Mouse (Mus musculus) liver, embryonic 13.5 days (tissue): Measurements from ENCODE around the gene Cobl. TPM values are rescaled to one million over a fixed set of nuclear protein-coding genes. Genes with fewer than 3 reads are reported as not detected.
A peak's percentile ranks its signal among the peaks of the same experiment; 100 is the strongest.

Experiments
- ATAC-seq: fragments of 200-750 bp; cut with Nextera tagmentation; 2 replicates; pipeline ENCODE4 v1.8.0; 2017; ENCODE audit warnings: low read depth, mild to moderate bottlenecking, moderate number of reproducible peaks, moderate library complexity
- DNase-seq: peaks from one replicate; pipeline ENCODE4 v3.0.0; 2022
- H3K27ac ChIP-seq: fragments of 300-500 bp; sonication (generic); 2 replicates; pipeline ENCODE4 v1.5.1; 2015; ENCODE audit warnings: moderate library complexity, mild to moderate bottlenecking, inconsistent platforms
- H3K27me3 ChIP-seq: fragments of 300-500 bp; sonication (generic); 2 replicates; pipeline ENCODE4 v1.6.1; 2015; ENCODE audit warnings: mild to moderate bottlenecking, inconsistent platforms
- H3K36me3 ChIP-seq: fragments of 300-500 bp; sonication (generic); 2 replicates; pipeline ENCODE4 v1.6.1; 2015; ENCODE audit warnings: mild to moderate bottlenecking, inconsistent platforms
- H3K4me1 ChIP-seq: fragments of 300-500 bp; sonication (generic); replicated peaks from 2 replicates; pipeline ENCODE4 v1.6.1; 2015; ENCODE audit warnings: inconsistent platforms
- H3K4me2 ChIP-seq: fragments of 300-500 bp; sonication (generic); 2 replicates; pipeline ENCODE4 v1.6.1; 2015; ENCODE audit warnings: inconsistent platforms, mild to moderate bottlenecking, moderate library complexity
- H3K4me3 ChIP-seq: fragments of 300-500 bp; sonication (generic); replicated peaks from 2 replicates; pipeline ENCODE4 v1.5.1; 2015; ENCODE audit warnings: mild to moderate bottlenecking, inconsistent platforms
- H3K9ac ChIP-seq: fragments of 300-500 bp; sonication (generic); 2 replicates; pipeline ENCODE4 v1.6.1; 2015; ENCODE audit warnings: mild to moderate bottlenecking, inconsistent platforms
- H3K9me3 ChIP-seq: fragments of 300-500 bp; sonication (generic); replicated peaks from 2 replicates; pipeline ENCODE4 v1.6.1; 2016; ENCODE audit warnings: inconsistent platforms
- WGBS: fragments of 180-500 bp; shearing (Covaris S2); methylation state at CpG from one replicate; pipeline ENCODE4 v1.1.7; 2015; ENCODE audit not compliant: insufficient replicate concordance; 5-methylcytosine and 5-hydroxymethylcytosine counted together
- polyA plus RNA-seq: library from polyadenylated mRNA; unstranded; fragments of >200 nt; fragmentation: Nextera tagmentation; extraction: Ambion mirVana; gene quantifications from 2 replicates; pipeline ENCODE4 v1.2.1, GENCODE M21; 2015

Cobl gene
- polyA plus RNA-seq, 1 experiment from 2014 or later, result 1.3 TPM

GRCm38 (mm10) chr11:12205201-12206161 lies 259.3 kb downstream of the Cobl start:
- 11% methylated on average over 6 of the region's 6 CpGs for WGBS
- H3K4me2 ChIP-seq, result peak overlapping the region; percentile 44
- DNase-seq, result peak; percentile 50

GRCm38 (mm10) chr11:12199441-12199840 lies 265.3 kb downstream of the Cobl start:
- no peak for ATAC-seq

More at GRCm38 (mm10) chr11:12205201-12206161, 259.3 kb downstream of the Cobl start:
- peak; percentile 94 for ATAC-seq
- no peaks in the 10 kb centered on the region for H3K27me3 ChIP-seq
- no peaks in the 10 kb centered on the region for H3K9me3 ChIP-seq
- H3K9ac ChIP-seq, result 0 out of 2 replicates have a peak overlapping the region, but pooled peaks have one; percentile 14
- H3K4me3 ChIP-seq, result no peak overlapping the region
- H3K4me1 ChIP-seq, result peaks cover 31% of the 10 kb centered on the region
- no peaks in the 10 kb centered on the region for H3K36me3 ChIP-seq
- peak overlapping the region; percentile 44 for H3K27ac ChIP-seq

GRCm38 (mm10) chr11:12198700-12199349 lies 265.9 kb downstream of the Cobl start:
- no peak for DNase-seq
- 72% methylated on average over 6 of the region's 6 CpGs for WGBS
- Histone ChIP-seq H3K9ac (no peak overlapping the region), H3K4me2 (no peak overlapping the region), H3K9me3 (no peaks in the 10 kb centered on the region), H3K36me3 (no peaks in the 10 kb centered on the region), H3K27me3 (no peaks in the 10 kb centered on the region; the same call in 1 of the 2 replicates), H3K4me1 (no peaks in the 10 kb centered on the region), H3K27ac (no peak overlapping the region), H3K4me3 (no peak overlapping the region)
- no peak for ATAC-seq

More at GRCm38 (mm10) chr11:12199441-12199840, 265.3 kb downstream of the Cobl start:
- no peaks in the 10 kb centered on the region; the same call in 1 of the 2 replicates for H3K27me3 ChIP-seq
- no peak for DNase-seq
- no peaks in the 10 kb centered on the region for H3K36me3 ChIP-seq
- H3K4me3 ChIP-seq, result no peak overlapping the region
- no peaks in the 10 kb centered on the region for H3K4me1 ChIP-seq
- H3K9me3 ChIP-seq, result no peaks in the 10 kb centered on the region
- no peak overlapping the region for H3K4me2 ChIP-seq
- no peak overlapping the region for H3K9ac ChIP-seq
- no peak overlapping the region for H3K27ac ChIP-seq
- WGBS, result 57% methylated on average over 4 of the region's 4 CpGs

GRCm38 (mm10) chr11:12198017-12198416 lies 266.7 kb downstream of the Cobl start:
- DNase-seq (no peak), ATAC-seq (no peak)
- no peaks in the 10 kb centered on the region; the same call in 1 of the 2 replicates for H3K27me3 ChIP-seq
- no peak overlapping the region for H3K4me2 ChIP-seq
- no peaks in the 10 kb centered on the region for H3K36me3 ChIP-seq
- H3K27ac ChIP-seq, result no peak overlapping the region
- H3K9ac ChIP-seq, result no peak overlapping the region
- no peaks in the 10 kb centered on the region for H3K4me1 ChIP-seq
- H3K4me3 ChIP-seq, result no peak overlapping the region
- no peaks in the 10 kb centered on the region for H3K9me3 ChIP-seq
- 41% methylated on average over 2 of the region's 2 CpGs for WGBS

GRCm38 (mm10) chr11:12197542-12197941 lies 267.2 kb downstream of the Cobl start:
- H3K36me3 ChIP-seq, result no peaks in the 10 kb centered on the region
- WGBS, result 48% methylated on average over 4 of the region's 4 CpGs
- peak; percentile 73; the same call in 1 of the 2 replicates for ATAC-seq

GRCm38 (mm10) chr11:12195390-12195789 lies 269.4 kb downstream of the Cobl start:
- ATAC-seq, result no peak
- H3K27ac ChIP-seq, result no peak overlapping the region
- no peaks in the 10 kb centered on the region for H3K4me1 ChIP-seq
- no peak for DNase-seq
- no peaks in the 10 kb centered on the region for H3K36me3 ChIP-seq
- 53% methylated on average over 3 of the region's 3 CpGs for WGBS
- no peaks in the 10 kb centered on the region; the same call in 1 of the 2 replicates for H3K27me3 ChIP-seq
- H3K9me3 ChIP-seq, result no peaks in the 10 kb centered on the region
- H3K9ac ChIP-seq, result no peak overlapping the region
- no peak overlapping the region for H3K4me2 ChIP-seq
- no peak overlapping the region for H3K4me3 ChIP-seq

More at GRCm38 (mm10) chr11:12197542-12197941, 267.2 kb downstream of the Cobl start:
- Histone ChIP-seq H3K4me2 (no peak overlapping the region), H3K9ac (no peak overlapping the region), H3K27ac (no peak overlapping the region), H3K27me3 (no peaks in the 10 kb centered on the region; the same call in 1 of the 2 replicates), H3K9me3 (no peaks in the 10 kb centered on the region), H3K4me3 (no peak overlapping the region), H3K4me1 (no peaks in the 10 kb centered on the region)
- DNase-seq, result no peak

- H3K27ac ChIP-seq, result no peak overlapping the region
- H3K36me3 ChIP-seq, result no peaks in the 10 kb centered on the region
- H3K4me3 ChIP-seq, result no peak overlapping the region
- ATAC-seq (no peak), DNase-seq (no peak)
- no peak overlapping the region for H3K4me2 ChIP-seq
- H3K27me3 ChIP-seq, result no peaks in the 10 kb centered on the region
- no peak overlapping the region for H3K9ac ChIP-seq
- WGBS, result 50% methylated on average over 4 of the region's 4 CpGs
- H3K9me3 ChIP-seq, result no peaks in the 10 kb centered on the region
- no peaks in the 10 kb centered on the region for H3K4me1 ChIP-seq
Measured at GRCm38 (mm10) chr11:12193369-12193768, 271.4 kb downstream of the Cobl start.

- 49% methylated on average over 2 of the region's 2 CpGs for WGBS
- ATAC-seq (no peak), DNase-seq (no peak)
- H3K9ac ChIP-seq, result no peak overlapping the region
- no peaks in the 10 kb centered on the region for H3K27me3 ChIP-seq
- no peak overlapping the region for H3K27ac ChIP-seq
- H3K4me2 ChIP-seq, result no peak overlapping the region
- no peak overlapping the region for H3K4me3 ChIP-seq
- H3K9me3 ChIP-seq, result no peaks in the 10 kb centered on the region
- H3K36me3 ChIP-seq, result no peaks in the 10 kb centered on the region
- H3K4me1 ChIP-seq, result no peaks in the 10 kb centered on the region
Measured at GRCm38 (mm10) chr11:12191386-12191785, 273.4 kb downstream of the Cobl start.

GRCm38 (mm10) chr11:12190417-12190816 lies 274.3 kb downstream of the Cobl start:
- Histone ChIP-seq H3K9ac (no peak overlapping the region), H3K4me1 (no peaks in the 10 kb centered on the region), H3K4me2 (no peak overlapping the region), H3K27ac (no peak overlapping the region), H3K9me3 (no peaks in the 10 kb centered on the region), H3K27me3 (no peaks in the 10 kb centered on the region), H3K36me3 (no peaks in the 10 kb centered on the region), H3K4me3 (no peak overlapping the region)
- DNase-seq, result no peak
- WGBS, result 31% methylated on average over 1 of the region's 1 CpGs
- peak; percentile 55 for ATAC-seq
